Mouse (Mus musculus): ENCODE measurements around the gene Togaram2.
"Not testable (repeated sequence)": the region's sequence is repeated elsewhere in the genome, so short reads cannot be mapped to it uniquely, and the experiment has no call there.

The Togaram2 gene

DNA sequence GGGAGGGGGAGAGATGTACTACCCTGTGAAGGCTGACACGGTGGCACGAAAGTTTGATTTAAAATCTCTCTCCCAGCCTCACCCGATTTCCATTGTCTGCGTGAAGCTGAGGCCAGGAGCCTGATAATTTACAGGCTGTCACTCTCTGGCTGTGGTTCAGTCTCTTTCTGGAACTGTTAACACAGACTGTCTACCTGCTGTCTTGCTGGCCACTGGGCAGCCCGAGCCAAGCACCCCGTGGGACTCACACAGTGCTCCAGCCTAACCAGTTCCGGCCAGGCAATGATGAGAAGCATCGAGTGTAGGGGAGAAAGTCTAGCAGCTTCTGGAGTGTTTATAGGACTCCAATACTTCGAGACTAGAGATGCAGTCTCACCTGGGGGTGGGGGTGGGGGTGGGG, 73.1 kb downstream of the Togaram2 start:
- DNase-seq, result no peak

GRCm38 (mm10) chr17:71747561-71747960, 74.5 kb downstream of the Togaram2 start:
- DNase-seq, result no peak

DNA sequence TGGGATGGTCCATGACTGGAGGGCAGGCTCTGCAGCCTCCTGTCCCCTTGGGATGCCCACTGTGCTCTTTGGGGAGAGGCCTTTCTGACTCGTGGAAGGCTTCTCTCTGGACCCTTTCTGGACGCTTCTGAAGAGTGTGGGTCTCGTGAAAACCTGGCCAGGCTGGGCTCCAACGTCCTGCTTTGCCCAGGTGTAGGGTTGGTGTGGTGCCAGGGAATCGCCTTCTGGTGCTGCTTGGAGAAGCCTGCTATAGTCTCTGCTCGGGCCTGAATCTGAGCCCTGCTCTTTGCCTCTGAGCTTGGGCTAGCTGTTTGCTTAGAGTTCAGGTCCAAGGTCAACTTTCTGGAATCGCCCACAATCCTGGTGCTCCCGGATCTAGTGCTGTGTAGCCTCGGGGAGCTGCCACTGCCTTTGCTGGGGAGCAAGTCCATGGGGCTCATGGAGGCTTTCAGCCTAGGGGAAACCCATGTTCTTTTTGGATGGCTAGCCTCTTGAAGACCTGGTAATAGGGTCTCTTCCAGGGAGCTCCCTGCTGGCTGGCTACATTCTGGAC, 76.6 kb downstream of the Togaram2 start:
- DNase-seq, result no peak

GRCm38 (mm10) chr17:71752831-71753230, 79.8 kb downstream of the Togaram2 start, which contains the start of gene Pcare:
Gene Pcare (minus strand): TSS chr17:71752894.
- no peak for DNase-seq

GRCm38 (mm10) chr17:71760536-71760935, 87.5 kb downstream of the Togaram2 start:
- DNase-seq, result no peak

- DNase-seq, result not testable (repeated sequence)
Measured at GRCm38 (mm10) chr17:71768173-71768572, 95.1 kb downstream of the Togaram2 start, which contains the start of gene Clip4. Gene Clip4 (plus strand): TSS chr17:71768473.

DNA sequence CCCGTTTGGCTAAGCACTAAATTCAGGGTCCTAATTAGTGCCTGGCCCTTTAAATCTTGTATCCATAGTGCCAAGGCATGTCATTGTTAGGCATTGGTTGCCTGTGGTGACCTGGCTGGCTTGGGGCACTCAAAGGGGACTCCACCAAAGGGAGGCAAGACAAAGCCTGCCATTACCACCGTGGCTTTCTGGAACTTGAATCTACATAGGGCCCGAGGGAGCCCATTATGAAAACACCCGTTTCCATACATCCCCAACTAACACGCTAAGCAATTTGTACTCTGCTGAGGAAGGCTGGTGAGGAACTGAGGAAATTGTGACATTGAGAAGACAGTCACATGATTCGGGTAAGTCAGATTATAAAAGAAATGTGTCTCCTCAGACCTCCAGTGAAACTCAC, 96.5 kb downstream of the Togaram2 start:
- no peak for DNase-seq

DNA sequence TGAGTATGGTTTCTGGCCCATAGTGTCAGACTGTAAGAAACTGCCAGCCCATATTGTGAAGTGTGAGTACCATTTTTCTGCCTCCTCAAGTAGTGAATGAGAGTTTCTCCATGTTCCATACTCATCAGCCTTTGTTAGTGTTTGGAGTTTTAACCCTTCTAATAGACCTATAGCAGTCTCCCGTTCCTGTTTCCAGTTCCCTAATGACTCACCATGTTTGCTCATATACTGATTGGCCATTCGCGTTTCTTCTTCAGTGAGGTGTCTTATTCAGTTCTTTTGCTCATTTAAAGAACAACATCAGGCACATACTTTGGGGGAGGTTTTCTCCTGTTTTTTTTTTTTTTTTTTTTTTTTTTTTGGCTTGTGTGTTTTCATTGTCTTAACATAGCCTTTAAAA, 97.6 kb downstream of the Togaram2 start:
- DNase-seq, result no peak

GRCm38 (mm10) chr17:71774173-71774572, 101.1 kb downstream of the Togaram2 start:
- no peak for DNase-seq

DNA sequence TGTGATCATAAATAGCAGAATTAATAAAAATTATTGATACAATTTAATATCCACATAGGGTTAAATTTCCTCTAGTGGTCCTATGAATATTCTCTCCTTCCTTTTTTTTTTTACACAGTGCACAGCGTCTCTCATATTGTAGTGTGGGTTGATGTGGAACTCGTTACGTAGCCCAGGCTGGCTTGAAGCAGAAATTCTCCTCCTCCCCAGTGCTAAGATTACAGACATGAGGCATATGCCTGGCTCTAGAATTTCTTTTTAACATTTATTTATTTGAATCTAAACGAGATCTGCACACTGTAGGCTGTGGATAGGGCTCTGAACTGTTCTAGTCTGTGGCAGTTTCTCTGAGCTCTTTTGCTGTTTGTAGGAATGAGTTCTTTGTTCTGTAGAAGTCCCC, 102.2 kb downstream of the Togaram2 start:
- DNase-seq, result no peak

GRCm38 (mm10) chr17:71778696-71779095, 105.6 kb downstream of the Togaram2 start:
- DNase-seq, result no peak
